Mouse (Mus musculus): ENCODE measurements around the gene Comt. TPM values are rescaled to one million over a fixed set of nuclear protein-coding genes. Genes with fewer than 3 reads are reported as not detected.

Comt gene
- polyA plus RNA-seq (2015; fragmentation: Nextera tagmentation; extraction: Ambion mirVana) = 104 and 107 TPM in 2 replicates

GRCm38 (mm10) chr16:18426802-18427280 is at the start of gene Comt:
Gene Comt, minus strand, starts transcription at chr16:18426852.
- Histone ChIP-seq H3K4me1 (peaks cover 26% of the 10 kb centered on the region), H3K4me3 (peak within 1 kb of the TSS; percentile 80), H3K27ac (peak within 1 kb of the TSS; percentile 74), H3K36me3 (replicated peaks) (0 out of 2 replicates have a peak, but pooled peaks cover 7% of the 10 kb centered on the region), H3K4me2 (peak within 1 kb of the TSS; percentile 81), H3K27me3 (replicated peaks) (no peaks in the 10 kb centered on the region), H3K9me3 (no peaks in the 10 kb centered on the region), H3K9ac (peak within 1 kb of the TSS; percentile 82)
- WGBS = 57% methylated on average over 5 of the region's 5 CpGs
- no peak for ATAC-seq (replicated peaks)

DNA sequence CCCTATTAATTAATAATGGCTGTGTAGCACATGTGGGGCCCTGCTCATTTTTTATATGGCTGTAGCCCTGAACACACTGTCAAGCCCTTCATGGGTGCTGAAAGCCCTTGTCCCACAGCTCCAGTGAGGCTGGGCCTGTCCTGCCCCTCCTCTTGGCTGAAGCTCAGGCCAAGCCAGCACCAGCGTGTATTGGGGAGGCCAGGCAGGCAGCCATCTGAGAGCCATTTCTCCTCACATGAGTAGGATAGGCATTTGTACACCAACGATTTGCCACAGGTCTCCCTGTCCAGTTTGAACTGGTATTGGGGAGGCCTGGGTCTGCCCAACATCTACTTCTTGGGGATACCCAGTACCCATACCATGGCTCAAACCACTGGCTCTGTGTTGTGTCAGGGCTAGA is 47.4 kb upstream of the Comt start:
- Histone ChIP-seq H3K4me2 (no peak overlapping the region), H3K4me1 (no peaks in the 10 kb centered on the region), H3K27ac (no peak overlapping the region), H3K27me3 (replicated peaks) (no peaks in the 10 kb centered on the region), H3K9me3 (no peaks in the 10 kb centered on the region), H3K4me3 (no peak overlapping the region), H3K36me3 (replicated peaks) (peaks cover 3% of the 10 kb centered on the region; the same call in 1 of the 2 replicates), H3K9ac (no peak overlapping the region)
- no peak for ATAC-seq (replicated peaks)
- 93% methylated on average over 2 of the region's 2 CpGs for WGBS

DNA sequence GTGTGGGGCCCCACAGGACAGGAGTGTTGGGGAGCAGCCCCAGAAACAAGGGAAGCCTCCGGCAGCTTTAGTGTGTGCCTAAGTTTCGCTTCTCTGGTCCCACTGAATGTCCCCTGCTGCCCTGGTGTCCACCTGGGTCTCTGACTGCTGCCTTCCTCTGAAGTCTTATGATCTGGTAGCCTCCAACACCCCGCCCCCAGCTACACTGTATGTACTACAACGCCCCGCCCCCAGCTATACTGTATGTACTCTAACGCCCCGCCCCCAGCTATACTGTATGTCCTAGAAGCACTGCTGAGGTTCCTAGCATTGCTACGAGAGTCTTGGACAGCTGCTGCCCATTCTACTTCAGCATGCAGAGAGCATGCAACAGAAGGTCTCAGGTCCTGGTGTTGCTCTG is 46.3 kb upstream of the Comt start:
- Histone ChIP-seq H3K4me1 (no peaks in the 10 kb centered on the region), H3K9ac (no peak overlapping the region), H3K4me3 (no peak overlapping the region), H3K4me2 (no peak overlapping the region), H3K27me3 (replicated peaks) (no peaks in the 10 kb centered on the region), H3K9me3 (no peaks in the 10 kb centered on the region), H3K36me3 (replicated peaks) (peaks cover 3% of the 10 kb centered on the region; the same call in 1 of the 2 replicates), H3K27ac (no peak overlapping the region)
- 93% methylated on average over 8 of the region's 8 CpGs for WGBS
- no peak for ATAC-seq (replicated peaks)

- Histone ChIP-seq H3K4me1 (no peaks in the 10 kb centered on the region), H3K27me3 (replicated peaks) (no peaks in the 10 kb centered on the region), H3K36me3 (replicated peaks) (peaks cover 3% of the 10 kb centered on the region; the same call in 1 of the 2 replicates), H3K9me3 (no peaks in the 10 kb centered on the region), H3K4me3 (no peak overlapping the region), H3K27ac (no peak overlapping the region), H3K9ac (no peak overlapping the region), H3K4me2 (no peak overlapping the region)
- no peak for ATAC-seq (replicated peaks)
- WGBS = 68% methylated on average over 4 of the region's 4 CpGs
Measured at GRCm38 (mm10) chr16:18472416-18472815, 45.8 kb upstream of the Comt start.

DNA sequence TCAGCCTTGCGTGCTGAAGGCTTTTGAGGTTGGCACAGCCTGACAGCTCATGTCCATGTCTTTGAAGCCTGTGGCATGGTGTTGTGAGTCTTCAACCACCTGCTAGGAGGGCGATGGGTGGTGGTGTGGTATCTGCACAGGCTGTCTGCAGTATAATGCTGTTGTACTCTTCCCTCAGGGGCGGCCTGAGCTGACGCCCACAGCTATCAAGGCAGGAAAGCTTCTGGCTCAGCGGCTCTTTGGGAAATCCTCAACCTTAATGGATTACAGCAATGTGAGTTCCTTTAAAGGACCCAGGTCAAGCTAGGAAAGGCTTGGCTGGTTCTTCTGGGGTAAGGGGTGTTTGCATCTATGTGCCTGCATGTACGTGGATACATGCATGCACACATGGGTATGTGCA is 45.3 kb upstream of the Comt start:
- H3K27ac ChIP-seq = no peak overlapping the region
- no peaks in the 10 kb centered on the region for H3K27me3 ChIP-seq (replicated peaks)
- no peaks in the 10 kb centered on the region for H3K4me1 ChIP-seq
- no peak overlapping the region for H3K4me2 ChIP-seq
- H3K9me3 ChIP-seq = no peaks in the 10 kb centered on the region
- no peak overlapping the region for H3K9ac ChIP-seq
- peaks cover 3% of the 10 kb centered on the region; the same call in 1 of the 2 replicates for H3K36me3 ChIP-seq (replicated peaks)
- no peak for ATAC-seq (replicated peaks)
- H3K4me3 ChIP-seq = no peak overlapping the region
- 83% methylated on average over 6 of the region's 6 CpGs for WGBS

DNA sequence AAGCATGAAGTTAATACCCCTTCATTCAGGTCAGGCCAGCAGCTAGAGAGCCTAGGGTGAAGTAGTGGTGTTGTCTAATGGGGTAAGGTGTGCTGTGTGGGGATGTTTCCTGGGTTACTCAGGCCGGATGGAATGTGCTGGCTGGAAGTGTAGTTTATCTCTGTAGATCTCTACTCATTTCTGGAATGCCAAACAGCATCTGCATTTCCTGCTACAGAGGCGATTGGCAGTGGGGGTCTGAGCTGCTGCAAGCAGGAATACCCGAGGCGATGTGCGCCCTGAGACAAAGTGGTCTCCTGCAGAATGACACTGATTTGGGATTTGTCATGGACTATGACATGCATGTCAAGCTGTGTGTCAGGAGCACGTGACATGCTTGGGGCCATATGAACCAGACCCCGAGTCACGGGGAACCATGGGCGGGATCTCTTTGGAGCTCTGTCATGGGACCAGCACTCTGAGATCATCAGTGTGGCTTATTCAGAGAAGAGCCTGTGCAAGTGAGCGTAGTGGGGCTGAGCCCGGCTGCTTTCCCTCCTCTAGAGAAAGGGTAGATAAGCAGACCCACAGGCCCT is 44.8 kb upstream of the Comt start:
- Histone ChIP-seq H3K9ac (no peak overlapping the region), H3K27ac (no peak overlapping the region)

DNA sequence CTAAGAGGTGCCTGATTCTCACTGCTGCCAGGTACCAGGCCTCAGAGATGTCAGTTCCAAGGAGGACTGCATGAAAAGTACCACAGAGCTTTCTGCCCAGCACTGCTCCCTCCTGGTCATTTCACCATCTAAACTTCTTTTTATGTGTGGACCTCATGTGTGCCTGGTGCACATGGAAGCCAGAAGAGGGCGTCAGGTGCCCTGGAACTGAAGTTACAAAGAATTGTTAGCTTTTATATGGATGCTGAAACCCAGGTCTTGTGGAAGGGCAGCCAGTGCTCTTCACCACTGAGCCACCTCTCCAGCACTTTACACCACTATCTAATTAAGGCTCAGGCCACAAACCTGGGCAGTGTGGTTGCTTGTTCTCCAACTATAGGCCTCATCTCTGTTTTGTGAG is 44.2 kb upstream of the Comt start:
- H3K27me3 ChIP-seq (replicated peaks) = no peaks in the 10 kb centered on the region
- no peak overlapping the region for H3K4me3 ChIP-seq
- no peaks in the 10 kb centered on the region for H3K9me3 ChIP-seq
- ATAC-seq (replicated peaks) = no peak
- H3K4me1 ChIP-seq = no peaks in the 10 kb centered on the region
- H3K9ac ChIP-seq = no peak overlapping the region
- no peak overlapping the region for H3K4me2 ChIP-seq
- peaks cover 3% of the 10 kb centered on the region; the same call in 1 of the 2 replicates for H3K36me3 ChIP-seq (replicated peaks)
- WGBS = 27% methylated on average over 1 of the region's 1 CpGs
- H3K27ac ChIP-seq = no peak overlapping the region

More for the DNA sequence above, 44.8 kb upstream of the Comt start:
- Histone ChIP-seq H3K9me3 (no peaks in the 10 kb centered on the region), H3K36me3 (replicated peaks) (peaks cover 3% of the 10 kb centered on the region; the same call in 1 of the 2 replicates), H3K4me3 (no peak overlapping the region), H3K4me2 (no peak overlapping the region), H3K27me3 (replicated peaks) (no peaks in the 10 kb centered on the region), H3K4me1 (no peaks in the 10 kb centered on the region)
- no peak for ATAC-seq (replicated peaks)
- WGBS = 82% methylated on average over 11 of the region's 11 CpGs

GRCm38 (mm10) chr16:18464271-18464670 is 37.6 kb upstream of the Comt start:
- H3K36me3 ChIP-seq (replicated peaks) = 0 out of 2 replicates have a peak, but pooled peaks cover 2% of the 10 kb centered on the region
- 75% methylated on average over 3 of the region's 3 CpGs for WGBS
- no peaks in the 10 kb centered on the region for H3K9me3 ChIP-seq
- H3K4me1 ChIP-seq = peaks cover 10% of the 10 kb centered on the region
- no peak overlapping the region for H3K27ac ChIP-seq
- ATAC-seq (replicated peaks) = no peak
- H3K27me3 ChIP-seq (replicated peaks) = no peaks in the 10 kb centered on the region
- no peak overlapping the region for H3K4me2 ChIP-seq
- H3K9ac ChIP-seq = no peak overlapping the region
- H3K4me3 ChIP-seq = no peak overlapping the region

GRCm38 (mm10) chr16:18462598-18462997 is 35.9 kb upstream of the Comt start:
- no peak overlapping the region for H3K4me3 ChIP-seq
- no peak for ATAC-seq (replicated peaks)
- no peak overlapping the region for H3K9ac ChIP-seq
- no peaks in the 10 kb centered on the region for H3K9me3 ChIP-seq
- WGBS = 53% methylated on average over 8 of the region's 8 CpGs
- H3K36me3 ChIP-seq (replicated peaks) = no peaks in the 10 kb centered on the region
- H3K4me2 ChIP-seq = no peak overlapping the region
- H3K27me3 ChIP-seq (replicated peaks) = no peaks in the 10 kb centered on the region
- no peak overlapping the region for H3K27ac ChIP-seq
- peaks cover 15% of the 10 kb centered on the region for H3K4me1 ChIP-seq

DNA sequence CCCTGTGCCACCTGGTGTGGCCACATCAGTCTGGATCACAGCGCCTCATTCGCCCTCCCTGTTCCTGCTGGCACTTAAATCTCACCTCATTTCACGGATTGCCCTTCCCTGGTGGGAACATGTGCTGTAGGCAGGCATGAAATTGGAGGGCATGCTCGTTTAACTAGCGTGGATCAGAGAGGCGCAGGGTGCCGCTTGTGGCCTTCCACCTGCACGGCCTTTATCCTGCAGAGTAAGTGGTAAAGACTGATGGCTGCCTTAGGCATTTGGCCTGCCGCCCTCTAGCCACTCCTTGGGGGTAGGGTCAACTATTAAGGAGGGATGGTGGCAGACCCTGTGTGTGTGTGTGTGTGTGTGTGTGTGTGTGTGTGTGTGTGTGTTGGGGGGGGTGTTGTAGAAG is 35.4 kb upstream of the Comt start:
- Histone ChIP-seq H3K27ac (no peak overlapping the region), H3K36me3 (replicated peaks) (no peaks in the 10 kb centered on the region), H3K4me2 (no peak overlapping the region), H3K4me1 (peaks cover 15% of the 10 kb centered on the region), H3K4me3 (no peak overlapping the region), H3K9me3 (no peaks in the 10 kb centered on the region), H3K27me3 (replicated peaks) (no peaks in the 10 kb centered on the region), H3K9ac (no peak overlapping the region)
- WGBS = 40% methylated on average over 9 of the region's 9 CpGs
- ATAC-seq (replicated peaks) = no peak

GRCm38 (mm10) chr16:18460826-18461225 is 34.2 kb upstream of the Comt start:
- no peaks in the 10 kb centered on the region for H3K36me3 ChIP-seq (replicated peaks)
- peaks cover 15% of the 10 kb centered on the region for H3K4me1 ChIP-seq
- 92% methylated on average over 3 of the region's 3 CpGs for WGBS
- H3K9ac ChIP-seq = no peak overlapping the region
- no peak overlapping the region for H3K4me3 ChIP-seq
- H3K4me2 ChIP-seq = no peak overlapping the region
- no peaks in the 10 kb centered on the region for H3K27me3 ChIP-seq (replicated peaks)
- no peaks in the 10 kb centered on the region for H3K9me3 ChIP-seq
- ATAC-seq (replicated peaks) = 0 out of 2 replicates have a peak, but pooled peaks have one; percentile 7
- no peak overlapping the region for H3K27ac ChIP-seq

DNA sequence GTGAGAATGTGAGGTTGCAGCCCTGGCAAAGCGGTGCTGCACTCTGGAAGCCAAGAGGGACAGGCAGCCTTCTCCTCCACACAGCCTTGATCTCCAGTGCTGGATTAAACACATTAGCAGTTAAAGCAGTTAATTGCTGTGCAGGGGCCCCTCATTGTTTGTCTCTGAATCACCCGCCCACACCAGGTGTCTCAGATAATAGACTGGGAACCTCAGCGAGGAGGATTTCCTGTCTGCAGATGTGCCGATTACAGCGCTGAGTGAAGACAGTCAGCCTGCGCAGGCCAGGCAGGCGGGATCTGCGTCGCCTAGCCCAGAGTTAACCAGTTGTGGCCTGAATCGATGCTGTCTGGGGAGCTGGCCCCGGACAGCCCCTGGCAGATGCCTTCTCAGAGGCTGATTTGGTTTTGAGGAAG is 33.3 kb upstream of the Comt start:
- no peaks in the 10 kb centered on the region for H3K9me3 ChIP-seq
- peak overlapping the region; percentile 18; the same call in 1 of the 2 replicates for H3K9ac ChIP-seq
- peaks cover 15% of the 10 kb centered on the region for H3K4me1 ChIP-seq
- peak overlapping the region; percentile 60 for H3K27ac ChIP-seq
- H3K27me3 ChIP-seq (replicated peaks) = no peaks in the 10 kb centered on the region
- H3K4me2 ChIP-seq = peak overlapping the region; percentile 42
- H3K4me3 ChIP-seq = peak overlapping the region; percentile 26
- WGBS = 1% methylated on average over 11 of the region's 11 CpGs
- ATAC-seq (replicated peaks) = peak; percentile 90
- no peaks in the 10 kb centered on the region for H3K36me3 ChIP-seq (replicated peaks)
